Mouse (Mus musculus) embryonic facial prominence, embryonic 15.5 days (tissue): ENCODE data around the gene Ctnnal1. TPM values are rescaled to one million over a fixed set of nuclear protein-coding genes. Genes with fewer than 3 reads are reported as not detected.

ENCODE experiments used
- ATAC-seq: fragments of 200-750 bp; cut with Nextera tagmentation; 2 replicates; pipeline ENCODE4 v1.8.0; 2017; ENCODE audit warnings: low read depth, moderate TSS enrichment; ENCODE audit not compliant: insufficient number of reproducible peaks, low FRiP score, low TSS enrichment
- H3K27ac ChIP-seq: fragments of 300-500 bp; sonication (generic); replicated peaks from 2 replicates; pipeline ENCODE4 v1.5.1; 2015; ENCODE audit warnings: mild to moderate bottlenecking, inconsistent platforms
- H3K27me3 ChIP-seq: fragments of 300-500 bp; sonication (generic); 2 replicates; pipeline ENCODE4 v1.6.1; 2015; ENCODE audit warnings: inconsistent platforms
- H3K36me3 ChIP-seq: fragments of 300-500 bp; sonication (generic); 2 replicates; pipeline ENCODE4 v1.6.1; 2015; ENCODE audit warnings: mild to moderate bottlenecking, inconsistent platforms
- H3K4me1 ChIP-seq: fragments of 300-500 bp; sonication (generic); 2 replicates; pipeline ENCODE4 v1.6.1; 2015; ENCODE audit warnings: inconsistent platforms
- H3K4me2 ChIP-seq: fragments of 300-500 bp; sonication (generic); replicated peaks from 2 replicates; pipeline ENCODE4 v1.6.1; 2015; ENCODE audit warnings: mild to moderate bottlenecking, inconsistent platforms
- H3K4me3 ChIP-seq: fragments of 300-500 bp; sonication (generic); replicated peaks from 2 replicates; pipeline ENCODE4 v1.5.1; 2015; ENCODE audit warnings: mild to moderate bottlenecking, inconsistent platforms
- H3K9ac ChIP-seq: fragments of 300-500 bp; sonication (generic); 2 replicates; pipeline ENCODE4 v1.6.1; 2015; ENCODE audit warnings: inconsistent platforms
- H3K9me3 ChIP-seq: fragments of 300-500 bp; sonication (generic); replicated peaks from 2 replicates; pipeline ENCODE4 v1.6.1; 2016; ENCODE audit warnings: inconsistent platforms
- WGBS: fragments of 180-500 bp; shearing (Covaris S2); methylation state at CpG from one replicate; pipeline ENCODE4 v1.1.7; 2015; 5-methylcytosine and 5-hydroxymethylcytosine counted together
- polyA plus RNA-seq: library from polyadenylated mRNA; unstranded; fragments of >200 nt; fragmentation: Nextera tagmentation; extraction: Ambion mirVana; gene quantifications from 2 replicates; pipeline ENCODE4 v1.2.1, GENCODE M21; 2015

Ctnnal1 gene
- polyA plus RNA-seq, 1 experiment from 2014 or later = 22.8 TPM

GRCm38 (mm10) chr4:56858733-56859132 is 6.3 kb downstream of the Ctnnal1 start:
- Histone ChIP-seq H3K4me2 (no peak overlapping the region), H3K27ac (no peak overlapping the region), H3K36me3 (no peaks in the 10 kb centered on the region), H3K4me1 (peaks cover 9% of the 10 kb centered on the region; the same call in 1 of the 2 replicates), H3K4me3 (no peak overlapping the region), H3K9ac (no peak overlapping the region), H3K27me3 (no peaks in the 10 kb centered on the region), H3K9me3 (no peaks in the 10 kb centered on the region)
- WGBS = 41% methylated on average over 9 of the region's 9 CpGs
- no peak for ATAC-seq

GRCm38 (mm10) chr4:56856371-56856949 is 8.5 kb downstream of the Ctnnal1 start:
- no peak overlapping the region for H3K27ac ChIP-seq
- no peak overlapping the region for H3K4me2 ChIP-seq
- no peak for ATAC-seq
- no peak overlapping the region for H3K4me3 ChIP-seq
- H3K4me1 ChIP-seq = peaks cover 4% of the 10 kb centered on the region; the same call in 1 of the 2 replicates
- H3K27me3 ChIP-seq = no peaks in the 10 kb centered on the region
- H3K36me3 ChIP-seq = no peaks in the 10 kb centered on the region
- no peaks in the 10 kb centered on the region for H3K9me3 ChIP-seq
- no peak overlapping the region for H3K9ac ChIP-seq
- 53% methylated on average over 8 of the region's 8 CpGs for WGBS

GRCm38 (mm10) chr4:56855935-56856334 is 9.1 kb downstream of the Ctnnal1 start:
- 84% methylated on average over 5 of the region's 5 CpGs for WGBS
- H3K27ac ChIP-seq = no peak overlapping the region
- 0 out of 2 replicates have a peak, but pooled peaks have one; percentile 11 for ATAC-seq
- no peak overlapping the region for H3K4me2 ChIP-seq
- no peaks in the 10 kb centered on the region for H3K27me3 ChIP-seq
- H3K36me3 ChIP-seq = no peaks in the 10 kb centered on the region
- H3K4me1 ChIP-seq = peaks cover 4% of the 10 kb centered on the region; the same call in 1 of the 2 replicates
- H3K9ac ChIP-seq = no peak overlapping the region
- H3K4me3 ChIP-seq = no peak overlapping the region
- H3K9me3 ChIP-seq = no peaks in the 10 kb centered on the region

GRCm38 (mm10) chr4:56850724-56851123 is 14.3 kb downstream of the Ctnnal1 start:
- H3K27ac ChIP-seq = peak overlapping the region; percentile 8
- H3K4me2 ChIP-seq = no peak overlapping the region
- no peaks in the 10 kb centered on the region for H3K27me3 ChIP-seq
- H3K9me3 ChIP-seq = no peaks in the 10 kb centered on the region
- H3K36me3 ChIP-seq = 0 out of 2 replicates have a peak, but pooled peaks cover 3% of the 10 kb centered on the region
- 20% methylated on average over 6 of the region's 6 CpGs for WGBS
- no peak overlapping the region for H3K4me3 ChIP-seq
- peaks cover 5% of the 10 kb centered on the region; the same call in 1 of the 2 replicates for H3K4me1 ChIP-seq
- no peak overlapping the region for H3K9ac ChIP-seq
- ATAC-seq = no peak

GRCm38 (mm10) chr4:56848044-56848443 is 16.9 kb downstream of the Ctnnal1 start:
- no peaks in the 10 kb centered on the region for H3K27me3 ChIP-seq
- no peaks in the 10 kb centered on the region for H3K9me3 ChIP-seq
- 74% methylated on average over 6 of the region's 6 CpGs for WGBS
- peaks cover 5% of the 10 kb centered on the region; the same call in 1 of the 2 replicates for H3K4me1 ChIP-seq
- no peak overlapping the region for H3K27ac ChIP-seq
- ATAC-seq = no peak
- H3K4me2 ChIP-seq = no peak overlapping the region
- H3K4me3 ChIP-seq = no peak overlapping the region
- peaks cover 17% of the 10 kb centered on the region; the same call in 1 of the 2 replicates for H3K36me3 ChIP-seq
- H3K9ac ChIP-seq = no peak overlapping the region

GRCm38 (mm10) chr4:56847400-56847799 is 17.6 kb downstream of the Ctnnal1 start:
- Histone ChIP-seq H3K9me3 (no peaks in the 10 kb centered on the region), H3K9ac (no peak overlapping the region), H3K4me2 (no peak overlapping the region), H3K4me1 (peaks cover 5% of the 10 kb centered on the region; the same call in 1 of the 2 replicates), H3K4me3 (no peak overlapping the region), H3K27ac (no peak overlapping the region), H3K27me3 (no peaks in the 10 kb centered on the region), H3K36me3 (peaks cover 17% of the 10 kb centered on the region; the same call in 1 of the 2 replicates)
- 81% methylated on average over 3 of the region's 3 CpGs for WGBS
- no peak for ATAC-seq

GRCm38 (mm10) chr4:56845896-56846533 is 19.0 kb downstream of the Ctnnal1 start:
- peak; percentile 36; the same call in 1 of the 2 replicates for ATAC-seq
- WGBS = 58% methylated on average over 12 of the region's 12 CpGs
- H3K36me3 ChIP-seq = peaks cover 18% of the 10 kb centered on the region; the same call in 1 of the 2 replicates
- no peaks in the 10 kb centered on the region for H3K9me3 ChIP-seq
- no peak overlapping the region for H3K4me3 ChIP-seq
- no peak overlapping the region for H3K4me2 ChIP-seq
- H3K4me1 ChIP-seq = peaks cover 5% of the 10 kb centered on the region; the same call in 1 of the 2 replicates
- no peak overlapping the region for H3K9ac ChIP-seq
- 0 out of 2 replicates have a peak overlapping the region, but pooled peaks have one; percentile 2 for H3K27ac ChIP-seq
- H3K27me3 ChIP-seq = no peaks in the 10 kb centered on the region

GRCm38 (mm10) chr4:56844911-56845310 is 20.1 kb downstream of the Ctnnal1 start:
- Histone ChIP-seq H3K9me3 (no peaks in the 10 kb centered on the region), H3K4me1 (no peaks in the 10 kb centered on the region), H3K4me2 (no peak overlapping the region), H3K9ac (no peak overlapping the region), H3K27me3 (no peaks in the 10 kb centered on the region), H3K36me3 (peaks cover 28% of the 10 kb centered on the region; the same call in 1 of the 2 replicates), H3K27ac (no peak overlapping the region), H3K4me3 (no peak overlapping the region)
- 89% methylated on average over 4 of the region's 4 CpGs for WGBS
- no peak for ATAC-seq

- WGBS = 80% methylated on average over 2 of the region's 2 CpGs
- no peak overlapping the region for H3K4me3 ChIP-seq
These were observed 21.0 kb downstream of the Ctnnal1 start for GRCm38 (mm10) chr4:56843963-56844362.

GRCm38 (mm10) chr4:56842501-56842900 is 22.5 kb downstream of the Ctnnal1 start:
- no peak for ATAC-seq
- H3K4me1 ChIP-seq = no peaks in the 10 kb centered on the region
- no peak overlapping the region for H3K27ac ChIP-seq
- H3K9ac ChIP-seq = no peak overlapping the region
- H3K36me3 ChIP-seq = peaks cover 28% of the 10 kb centered on the region; the same call in 1 of the 2 replicates
- H3K4me3 ChIP-seq = no peak overlapping the region
- H3K4me2 ChIP-seq = no peak overlapping the region
- no peaks in the 10 kb centered on the region for H3K27me3 ChIP-seq
- 75% methylated on average over 7 of the region's 7 CpGs for WGBS
- H3K9me3 ChIP-seq = no peaks in the 10 kb centered on the region

More at GRCm38 (mm10) chr4:56843963-56844362, 21.0 kb downstream of the Ctnnal1 start:
- Histone ChIP-seq H3K27ac (no peak overlapping the region), H3K27me3 (no peaks in the 10 kb centered on the region), H3K36me3 (peaks cover 28% of the 10 kb centered on the region; the same call in 1 of the 2 replicates), H3K9ac (no peak overlapping the region), H3K4me1 (no peaks in the 10 kb centered on the region), H3K4me2 (no peak overlapping the region), H3K9me3 (no peaks in the 10 kb centered on the region)
- no peak for ATAC-seq

GRCm38 (mm10) chr4:56840297-56840696 is 24.7 kb downstream of the Ctnnal1 start:
- H3K4me1 ChIP-seq = no peaks in the 10 kb centered on the region
- 86% methylated on average over 3 of the region's 3 CpGs for WGBS
- no peaks in the 10 kb centered on the region for H3K27me3 ChIP-seq
- ATAC-seq = no peak
- H3K27ac ChIP-seq = no peak overlapping the region
- H3K9ac ChIP-seq = no peak overlapping the region
- no peak overlapping the region for H3K4me3 ChIP-seq
- H3K9me3 ChIP-seq = no peaks in the 10 kb centered on the region
- peaks cover 25% of the 10 kb centered on the region; the same call in 1 of the 2 replicates for H3K36me3 ChIP-seq
- no peak overlapping the region for H3K4me2 ChIP-seq
